Mouse (Mus musculus) lung, postnatal 25 days (tissue): ENCODE results near the gene Ccdc159.

Experiments used
- DNase-seq: peaks from one replicate; pipeline ENCODE4 v3.0.0; 2022; ENCODE audit warnings: low spot score

Ccdc159 gene

GRCm38 (mm10) chr9:21962010-21962409 lies 34.7 kb downstream of the Ccdc159 start:
- DNase-seq, result no peak

DNA sequence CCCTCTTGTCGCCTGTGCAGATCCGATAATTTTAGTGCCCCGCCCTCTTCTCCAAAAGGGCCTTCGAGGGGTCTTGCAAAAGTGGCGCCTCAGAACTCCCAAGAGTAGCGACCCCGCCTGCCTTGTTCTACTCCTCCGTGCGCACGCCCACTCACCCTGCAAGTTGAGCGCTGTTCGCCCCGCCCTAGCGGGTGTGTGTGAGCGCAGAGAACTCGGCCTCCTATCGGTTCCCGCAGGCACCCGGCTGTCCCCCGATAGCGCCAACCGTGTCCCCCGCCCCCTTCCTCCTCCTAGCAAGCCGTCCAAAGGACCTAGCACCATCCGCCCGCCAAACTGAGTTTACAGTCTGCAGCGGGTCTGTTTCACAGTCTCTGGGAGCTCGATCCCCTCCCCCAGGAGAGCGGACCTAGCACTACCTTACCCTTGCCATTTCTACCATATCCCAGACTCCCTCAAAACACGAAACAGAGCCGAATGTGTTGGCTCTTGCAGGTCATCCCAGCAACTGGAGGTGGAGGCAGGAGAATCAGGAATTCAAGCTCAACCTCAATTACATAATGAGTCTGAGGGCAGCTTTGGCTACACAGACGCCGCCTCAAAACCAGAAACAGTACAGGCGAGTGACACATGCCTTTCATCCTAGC lies 35.3 kb downstream of the Ccdc159 start:
- peak; percentile 56 for DNase-seq

DNA sequence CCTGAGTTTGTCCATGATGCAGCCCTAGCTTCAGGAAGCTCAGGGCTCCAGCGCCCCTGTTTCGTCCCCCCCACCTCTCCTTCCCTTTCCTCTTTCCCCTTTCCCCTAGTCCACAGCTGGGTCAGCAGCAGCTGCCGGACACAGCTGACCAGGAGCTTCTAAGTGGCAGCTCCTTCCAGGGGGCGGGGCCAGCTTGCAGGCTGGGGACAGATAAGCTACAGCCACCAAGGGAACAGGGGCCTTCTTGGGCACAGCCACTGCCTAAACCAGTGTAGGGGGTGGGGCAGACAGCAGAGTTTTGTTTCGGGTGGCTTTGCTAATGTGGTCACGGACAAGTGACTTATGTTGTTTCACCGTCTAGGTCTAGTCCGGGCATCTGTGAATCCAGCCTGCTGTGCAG lies 36.1 kb downstream of the Ccdc159 start, which contains the start of gene Epor:
TSS of gene Epor (minus strand) at position 90 of the 400 bp plus-strand sequence.
- DNase-seq, result no peak

DNA sequence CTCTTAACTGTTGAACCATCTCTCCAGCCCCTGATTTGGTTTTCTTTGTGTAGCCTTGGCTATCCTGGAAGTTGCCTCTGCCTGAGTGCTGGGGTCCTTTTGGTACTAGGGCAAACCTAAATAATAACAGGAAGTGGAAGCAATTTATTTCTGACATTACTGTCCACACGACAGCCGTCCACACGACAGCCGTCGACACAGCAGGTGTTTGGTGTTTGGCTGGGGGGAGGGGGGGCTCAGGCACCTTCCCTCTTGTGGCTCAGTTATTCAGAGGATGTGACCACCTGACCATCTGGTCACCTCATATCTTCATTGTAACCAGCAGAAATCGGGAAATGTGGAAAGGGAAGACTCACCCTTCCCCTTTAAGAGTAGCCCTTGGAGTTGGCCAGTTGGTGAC lies 41.6 kb downstream of the Ccdc159 start:
- DNase-seq, result no peak

DNA sequence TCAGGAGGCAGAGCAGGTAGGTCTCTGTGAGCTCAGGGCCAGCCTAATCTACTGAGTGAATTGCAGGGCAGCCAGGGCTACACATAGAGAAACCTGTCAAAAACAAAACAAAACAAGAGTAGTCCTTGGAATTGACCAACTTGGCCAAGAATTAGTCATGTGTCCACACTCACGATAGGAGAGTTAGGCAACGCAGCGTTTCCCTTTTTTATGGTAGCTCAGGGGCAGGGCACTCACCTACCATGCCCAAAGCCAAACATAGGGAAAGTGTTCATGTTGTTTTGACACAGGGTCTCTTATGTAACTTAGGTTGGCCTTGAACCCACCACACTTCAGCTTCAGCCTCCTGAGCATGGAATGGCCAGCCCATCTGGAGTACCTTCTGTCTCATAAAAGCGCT lies 42.0 kb downstream of the Ccdc159 start:
- DNase-seq, result no peak

- no peak for DNase-seq
These were observed 49.4 kb downstream of the Ccdc159 start for GRCm38 (mm10) chr9:21976626-21977175.

DNA sequence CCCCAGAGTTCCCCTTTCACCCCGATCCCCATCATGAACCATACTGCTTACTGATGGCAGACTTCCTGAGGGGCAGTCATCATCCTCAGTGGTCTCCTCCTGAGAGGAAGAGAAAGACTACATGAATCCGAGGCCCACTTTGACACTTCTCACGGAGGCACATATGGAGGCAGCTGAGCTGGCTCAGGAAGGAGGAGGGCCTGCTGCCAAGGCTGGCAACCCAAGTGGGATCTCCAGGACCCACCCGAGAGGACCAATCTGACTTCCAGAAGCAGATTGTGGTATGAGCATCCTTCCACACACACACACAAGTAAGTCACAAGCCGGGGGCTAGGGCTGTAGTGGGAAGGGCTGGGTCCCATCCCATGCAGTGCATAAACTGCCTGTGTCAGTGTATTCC lies 50.1 kb downstream of the Ccdc159 start:
- no peak for DNase-seq

GRCm38 (mm10) chr9:21977972-21978371 lies 50.7 kb downstream of the Ccdc159 start:
- DNase-seq, result no peak

GRCm38 (mm10) chr9:21978398-21979128 lies 51.3 kb downstream of the Ccdc159 start:
- no peak for DNase-seq

- no peak for DNase-seq
These were observed 56.6 kb downstream of the Ccdc159 start for GRCm38 (mm10) chr9:21983911-21984310.
